Mouse (Mus musculus): ENCODE results near the gene Icam2.

Gene Icam2

GRCm38 (mm10) chr11:106390757-106391156, 2.9 kb upstream of the Icam2 start:
- no peak for DNase-seq

- no peak for DNase-seq
Measured at GRCm38 (mm10) chr11:106389611-106390010, 1.7 kb upstream of the Icam2 start.

GRCm38 (mm10) chr11:106387020-106387419, 855 bp downstream of the Icam2 start:
- no peak for DNase-seq

- DNase-seq, result no peak
Measured at GRCm38 (mm10) chr11:106386409-106386808, 1.5 kb downstream of the Icam2 start.

DNA sequence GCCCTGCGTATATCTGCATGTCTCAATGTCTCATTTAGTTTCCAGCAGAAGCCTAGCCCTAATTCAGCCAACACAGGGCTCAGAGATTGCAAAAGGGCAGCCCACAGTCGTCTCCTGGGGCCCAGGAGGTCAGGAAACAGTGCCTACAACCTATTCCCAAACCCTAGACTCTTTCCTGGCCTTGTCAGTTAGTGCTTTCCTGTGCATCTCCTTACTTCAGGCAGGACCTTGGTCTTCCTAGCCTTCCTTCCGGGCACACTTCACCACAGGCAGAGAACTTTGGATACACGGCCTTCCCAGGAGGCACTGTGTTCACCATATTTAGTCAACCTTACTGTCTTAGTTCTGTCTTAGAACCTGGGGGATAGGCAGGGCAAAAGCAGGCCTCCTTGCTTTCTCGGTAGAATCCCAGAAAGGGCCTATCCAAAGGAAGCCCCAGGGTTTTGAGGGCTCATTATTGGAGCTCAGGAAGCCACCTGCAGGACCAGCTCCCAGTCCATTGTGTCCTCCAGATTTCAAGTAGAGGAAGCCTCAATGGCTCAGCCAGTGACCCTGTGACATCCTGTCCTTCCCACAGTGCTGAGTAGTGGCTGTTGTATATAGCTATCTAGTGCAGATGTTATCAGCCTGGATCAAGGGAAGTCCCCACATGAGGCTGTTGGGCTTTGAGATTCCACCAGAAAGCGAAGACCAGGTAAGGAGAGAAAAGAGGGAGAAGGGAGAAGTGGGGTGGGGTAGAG, 4.7 kb downstream of the Icam2 start:
- DNase-seq, result no peak

DNA sequence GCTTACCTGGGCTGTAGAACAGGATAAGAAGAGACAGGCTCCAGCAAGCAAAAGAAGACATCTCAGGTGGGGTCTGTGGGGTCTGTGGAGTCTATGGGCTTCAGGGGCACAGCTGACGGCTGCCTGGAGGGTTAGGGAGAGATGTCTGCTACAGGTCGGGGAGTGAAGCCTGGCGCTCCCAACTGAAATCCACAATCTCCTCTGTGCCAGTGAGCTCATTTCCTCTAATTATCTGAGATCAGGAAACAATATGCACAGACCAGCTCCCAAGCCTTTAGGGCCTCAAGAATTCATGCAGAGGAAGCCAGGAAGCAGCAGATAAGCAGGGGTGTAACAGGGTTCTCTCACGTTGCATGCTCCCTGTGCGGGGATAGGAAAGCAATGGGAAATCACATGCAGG, 5.5 kb downstream of the Icam2 start:
- DNase-seq, result no peak

GRCm38 (mm10) chr11:106381883-106382282, 6.0 kb downstream of the Icam2 start:
- DNase-seq, result no peak

DNA sequence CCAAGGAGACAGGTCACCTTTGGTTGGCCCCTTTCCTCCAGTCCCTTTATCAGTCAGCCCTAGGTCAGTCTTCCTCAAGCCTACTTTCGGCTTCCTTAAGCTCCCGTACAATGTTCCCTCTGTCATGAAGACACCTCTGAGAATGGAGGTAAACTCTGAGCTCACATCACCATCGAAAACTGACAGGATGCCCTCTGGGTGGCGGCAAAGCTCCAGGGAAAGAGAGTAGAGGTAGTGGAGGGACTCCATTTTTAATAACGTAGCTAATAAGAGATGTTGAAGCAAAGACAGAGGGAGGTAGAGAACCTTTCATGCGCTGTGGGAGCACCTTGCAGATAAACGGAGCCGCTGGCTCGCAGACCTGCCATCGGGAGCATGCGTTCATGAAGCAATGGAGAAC, 6.9 kb downstream of the Icam2 start:
- DNase-seq, result no peak

- no peak for DNase-seq
Measured at GRCm38 (mm10) chr11:106374979-106375378, 12.9 kb downstream of the Icam2 start.

DNA sequence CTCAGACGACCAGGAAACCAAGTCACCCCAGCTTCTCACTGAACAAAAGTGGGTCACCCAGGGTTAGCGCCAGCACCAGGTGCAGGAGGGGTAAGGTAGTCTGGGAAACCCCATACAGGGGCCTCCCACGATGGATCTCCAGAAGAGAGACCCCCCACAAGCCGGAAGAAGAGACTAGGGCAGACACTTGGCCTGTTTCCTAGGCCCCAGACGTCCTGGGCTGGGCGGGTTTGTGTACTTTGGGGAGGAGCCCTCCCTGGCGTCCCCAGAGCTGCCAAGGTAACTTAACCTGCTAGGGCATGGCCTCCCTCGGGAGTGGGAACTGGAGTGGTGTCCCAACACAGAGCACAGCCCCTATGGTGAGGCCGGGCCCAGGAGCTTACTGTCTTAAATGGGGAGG, 13.3 kb downstream of the Icam2 start:
- DNase-seq, result no peak

GRCm38 (mm10) chr11:106373998-106374397, 13.9 kb downstream of the Icam2 start:
- DNase-seq, result no peak

DNA sequence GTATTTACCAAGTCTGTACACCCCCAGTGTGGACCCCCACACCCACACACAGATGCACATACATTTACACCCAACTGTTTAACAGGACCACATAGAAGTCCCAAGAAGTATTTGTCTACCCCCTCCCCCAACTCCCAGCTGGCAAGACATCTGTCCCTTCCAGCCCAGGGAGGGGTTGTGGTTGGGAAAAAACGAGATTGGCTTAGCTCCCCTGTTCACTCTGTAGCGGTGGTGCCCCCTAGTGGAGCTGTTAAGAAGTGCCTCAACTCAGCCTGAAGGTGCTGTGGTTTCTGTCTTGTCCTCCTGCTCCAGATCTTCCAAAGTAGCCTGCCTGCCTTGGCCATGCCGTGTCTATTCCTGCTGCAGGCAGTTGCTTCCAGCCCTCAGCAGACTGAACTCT, 21.6 kb downstream of the Icam2 start:
- DNase-seq, result peak; percentile 58

GRCm38 (mm10) chr11:106365366-106365765, 22.5 kb downstream of the Icam2 start, which contains the start of gene Prr29:
Gene Prr29, plus strand, starts transcription at chr11:106365472.
- no peak for DNase-seq

GRCm38 (mm10) chr11:106364712-106365111, 23.2 kb downstream of the Icam2 start:
- peak; percentile 4 for DNase-seq

- DNase-seq, result no peak
Measured at GRCm38 (mm10) chr11:106359350-106359749, 28.5 kb downstream of the Icam2 start.

- DNase-seq, result no peak
Measured at GRCm38 (mm10) chr11:106355382-106356128, 32.3 kb downstream of the Icam2 start.

- no peak for DNase-seq
Measured at GRCm38 (mm10) chr11:106354181-106354580, 33.7 kb downstream of the Icam2 start.

DNA sequence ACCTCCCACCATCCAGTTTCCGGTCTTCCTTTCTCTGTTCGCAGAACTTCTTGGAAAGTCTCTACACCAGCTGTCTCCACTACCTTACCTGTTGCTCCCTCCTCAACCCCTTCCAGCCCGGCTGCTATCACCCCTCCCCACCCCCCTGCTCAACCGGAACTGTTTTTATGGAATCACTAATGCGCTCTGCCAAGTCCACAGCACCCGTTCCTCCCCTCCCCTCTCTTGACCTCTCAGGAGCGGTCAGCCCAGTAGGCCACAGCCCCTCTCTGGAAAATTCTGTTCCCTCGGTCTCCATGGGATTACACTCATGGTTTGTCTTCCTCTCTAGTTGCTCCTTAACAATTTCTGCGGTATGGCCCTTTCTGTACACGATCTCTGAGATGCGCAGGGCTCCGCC, 34.7 kb downstream of the Icam2 start, which contains the start of gene Scn4a:
Gene Scn4a (minus strand): TSS at position 101 of the 400 bp plus-strand sequence.
- DNase-seq, result no peak

DNA sequence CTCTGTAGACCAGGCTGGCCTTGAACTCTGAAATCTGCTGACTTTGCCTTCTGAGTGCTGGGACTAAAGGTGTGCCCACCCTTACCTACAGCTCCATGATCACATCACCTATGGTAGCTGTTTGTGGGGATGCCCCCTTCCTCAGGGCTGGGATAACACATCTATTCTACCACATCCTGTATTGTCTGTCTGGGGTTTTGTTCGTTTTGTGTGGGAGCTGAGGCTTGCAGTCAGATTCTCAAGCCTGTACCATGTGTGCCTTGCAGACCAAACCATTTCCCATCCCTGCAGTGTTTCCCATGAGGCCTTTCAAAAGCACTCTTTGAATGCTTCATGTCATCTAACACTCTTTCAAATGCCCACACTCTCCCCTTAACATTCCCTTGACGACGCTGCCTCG, 35.9 kb downstream of the Icam2 start:
- DNase-seq, result no peak

DNA sequence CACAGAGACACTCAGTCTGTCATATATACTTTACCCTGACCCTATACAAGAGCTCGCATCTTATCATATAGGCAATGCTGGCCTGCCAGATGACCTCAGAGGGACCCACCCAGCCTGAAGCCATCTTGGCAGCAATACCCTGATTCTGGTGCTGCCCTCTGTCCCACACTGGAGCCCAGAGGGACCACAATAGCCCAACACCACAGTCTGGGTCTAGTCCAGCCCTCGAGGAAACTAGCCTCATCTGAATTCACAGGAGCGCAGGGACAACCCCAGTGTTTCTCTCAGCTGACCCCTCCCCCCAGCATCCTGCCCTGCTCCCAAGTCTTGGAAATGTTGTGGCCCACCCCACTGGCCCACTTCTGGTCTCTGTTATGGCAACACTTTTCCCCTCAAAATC, 36.6 kb downstream of the Icam2 start:
- no peak for DNase-seq

DNA sequence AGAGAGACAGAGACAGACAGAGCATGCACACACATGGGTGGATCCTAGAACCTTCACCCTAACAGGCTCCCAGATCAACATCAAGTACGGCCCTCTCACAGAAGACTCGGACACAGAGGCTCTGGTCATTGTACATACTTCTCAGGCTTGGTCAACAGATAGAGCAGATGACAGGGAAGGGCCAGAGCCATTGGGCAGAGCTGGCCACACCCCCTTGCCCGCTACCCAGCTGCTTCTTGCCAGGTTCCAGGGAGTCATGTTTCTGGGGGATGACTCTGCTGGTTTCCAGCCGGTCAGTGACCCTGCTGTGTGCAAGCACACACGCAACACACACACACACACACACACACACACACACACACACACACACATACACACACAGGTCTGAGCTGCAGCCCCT, 37.0 kb downstream of the Icam2 start:
- no peak for DNase-seq

DNA sequence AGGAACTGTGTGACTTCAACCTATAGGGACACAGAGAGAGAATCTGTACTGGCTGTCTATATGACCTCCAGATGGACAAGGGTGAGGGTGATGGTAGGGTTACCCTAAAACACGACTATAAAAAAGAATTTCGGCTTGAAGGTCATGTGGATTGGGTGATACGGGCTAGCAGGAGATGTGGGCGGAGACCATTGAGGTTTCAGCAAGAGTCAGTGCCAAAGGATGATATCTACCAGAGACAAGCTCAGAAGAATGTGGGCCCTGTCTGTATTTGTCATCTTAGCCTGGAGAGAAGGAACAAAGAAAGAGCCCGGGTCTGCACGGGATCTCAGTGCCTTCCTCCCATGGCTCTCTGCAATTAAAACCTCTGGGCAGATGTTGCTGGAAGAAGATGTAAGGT, 38.1 kb downstream of the Icam2 start:
- no peak for DNase-seq

DNA sequence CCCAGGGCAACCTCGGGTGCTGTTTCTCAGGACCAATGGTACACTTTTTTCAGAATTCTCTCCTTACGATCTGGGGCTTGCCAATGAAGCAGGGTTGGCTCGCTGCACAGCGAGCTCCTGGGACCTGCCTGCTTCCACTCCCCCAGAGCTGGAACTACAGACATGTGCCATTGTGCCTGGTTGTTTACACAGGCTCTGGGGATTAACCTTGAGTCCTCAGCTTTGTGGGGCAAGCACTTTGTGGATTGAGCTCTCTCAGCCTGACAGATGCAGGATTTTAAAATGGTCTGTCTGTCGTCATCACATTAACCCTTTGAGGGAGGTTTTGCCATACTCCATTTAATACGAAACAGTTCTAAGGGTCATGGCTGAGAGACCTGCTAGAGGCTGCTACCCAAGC, 43.0 kb downstream of the Icam2 start:
- no peak for DNase-seq

GRCm38 (mm10) chr11:106340990-106341520, 46.8 kb downstream of the Icam2 start:
- DNase-seq, result no peak
